Mouse (Mus musculus) thymus, adult 2 months (tissue): ENCODE data around the gene Ppp4r3a.

ENCODE experiments used
- CTCF ChIP-seq: fragments of 200-500 bp; IDR thresholded peaks from 2 replicates; pipeline ENCODE4 v1.5.1; 2012; ENCODE audit warnings: mild to moderate bottlenecking, control low read depth, low read length, moderate library complexity, borderline replicate concordance; ENCODE audit not compliant: control insufficient read depth, poor library complexity, insufficient read depth; ENCODE audit errors: extremely low read depth
- POLR2A ChIP-seq: fragments of 200-500 bp; IDR thresholded peaks from 2 replicates; pipeline ENCODE4 v1.6.1; 2012; ENCODE audit warnings: mild to moderate bottlenecking, low read length, control low read depth, moderate library complexity; ENCODE audit not compliant: control insufficient read depth, poor library complexity, insufficient read depth; ENCODE audit errors: extremely low read depth

- TF ChIP-seq POLR2A (no peak), CTCF (no peak)
Observed at GRCm38 (mm10) chr12:100995607-100996377, 87.7 kb downstream of the Ppp4r3a start.
